Mouse (Mus musculus): Measurements from ENCODE around the gene Tnxb. TPM values are rescaled to one million over a fixed set of nuclear protein-coding genes. Genes with fewer than 3 reads are reported as not detected.

The Tnxb gene
- polyA plus RNA-seq, 1 experiment from 2014 or later: 0.08 TPM

GRCm38 (mm10) chr17:34629796-34630603 is 40.3 kb upstream of the Tnxb start:
- no peak for DNase-seq
- H3K9me3 ChIP-seq (replicated peaks): no peaks in the 10 kb centered on the region
- no peak overlapping the region for H3K9ac ChIP-seq
- no peak overlapping the region for H3K27ac ChIP-seq
- ATAC-seq (ENCODE audit: low read depth): no peak
- H3K36me3 ChIP-seq: peaks cover 6% of the 10 kb centered on the region; the same call in 1 of the 2 replicates
- H3K4me2 ChIP-seq: no peak overlapping the region
- peaks cover 69% of the 10 kb centered on the region for H3K4me1 ChIP-seq (replicated peaks)
- H3K4me3 ChIP-seq (replicated peaks): peak overlapping the region; percentile 30; the same call in 1 of the 2 replicates
- WGBS (ENCODE audit: insufficient replicate concordance): 10% methylated on average over 12 of the region's 12 CpGs
- peaks cover 73% of the 10 kb centered on the region for H3K27me3 ChIP-seq

DNA sequence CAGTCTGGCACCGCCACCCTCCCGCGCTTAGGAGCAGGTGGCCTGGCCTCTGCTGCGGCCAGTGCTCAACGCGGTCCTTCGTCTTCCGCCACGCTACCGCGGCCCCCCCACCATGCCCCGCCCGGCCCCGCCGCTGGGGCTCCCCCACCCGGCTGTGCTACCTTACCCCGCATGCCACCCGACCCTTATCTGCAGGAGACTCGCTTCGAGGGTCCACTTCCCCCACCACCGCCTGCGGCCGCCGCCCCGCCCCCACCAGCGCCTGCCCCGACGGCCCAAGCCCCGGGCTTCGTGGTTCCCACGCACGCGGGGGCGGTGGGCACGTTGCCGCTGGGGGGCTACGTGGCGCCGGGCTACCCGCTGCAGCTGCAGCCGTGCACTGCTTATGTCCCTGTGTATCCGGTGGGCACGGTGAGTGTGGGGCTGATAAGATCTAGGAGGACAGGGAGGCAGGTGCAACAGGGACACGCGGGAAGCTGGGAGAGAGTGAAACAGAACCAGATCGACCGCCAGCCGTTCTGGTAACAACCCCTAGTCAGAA is 39.5 kb upstream of the Tnxb start:
- no peak overlapping the region for H3K27ac ChIP-seq
- no peaks in the 10 kb centered on the region for H3K36me3 ChIP-seq
- ATAC-seq (ENCODE audit: low read depth): no peak
- H3K4me1 ChIP-seq (replicated peaks): peaks cover 62% of the 10 kb centered on the region
- DNase-seq: no peak
- peak overlapping the region; percentile 50 for H3K4me2 ChIP-seq
- 3% methylated on average over 48 of the region's 48 CpGs for WGBS (ENCODE audit: insufficient replicate concordance)
- peaks cover 73% of the 10 kb centered on the region for H3K27me3 ChIP-seq
- peak overlapping the region; percentile 23; the same call in 1 of the 2 replicates for H3K9ac ChIP-seq
- peak overlapping the region; percentile 30 for H3K4me3 ChIP-seq (replicated peaks)
- H3K9me3 ChIP-seq (replicated peaks): no peaks in the 10 kb centered on the region

GRCm38 (mm10) chr17:34631647-34632046 is 38.7 kb upstream of the Tnxb start:
- no peak overlapping the region for H3K27ac ChIP-seq
- 10% methylated on average over 12 of the region's 12 CpGs for WGBS (ENCODE audit: insufficient replicate concordance)
- H3K27me3 ChIP-seq: peaks cover 73% of the 10 kb centered on the region
- H3K4me1 ChIP-seq (replicated peaks): peaks cover 54% of the 10 kb centered on the region
- H3K4me3 ChIP-seq (replicated peaks): peak overlapping the region; percentile 38
- ATAC-seq (ENCODE audit: low read depth) (no peak), DNase-seq (no peak)
- no peak overlapping the region for H3K9ac ChIP-seq
- H3K4me2 ChIP-seq: peak overlapping the region; percentile 58
- no peaks in the 10 kb centered on the region for H3K9me3 ChIP-seq (replicated peaks)
- no peaks in the 10 kb centered on the region for H3K36me3 ChIP-seq

GRCm38 (mm10) chr17:34632261-34632691 is 38.1 kb upstream of the Tnxb start:
- ATAC-seq (ENCODE audit: low read depth) (peak; percentile 41; the same call in 1 of the 2 replicates), DNase-seq (peak; percentile 63)
- Histone ChIP-seq H3K27me3 (peaks cover 73% of the 10 kb centered on the region), H3K27ac (no peak overlapping the region), H3K4me3 (replicated peaks) (peak overlapping the region; percentile 38), H3K9me3 (replicated peaks) (no peaks in the 10 kb centered on the region), H3K4me1 (replicated peaks) (peaks cover 52% of the 10 kb centered on the region), H3K36me3 (no peaks in the 10 kb centered on the region), H3K4me2 (peak overlapping the region; percentile 58), H3K9ac (no peak overlapping the region)
- WGBS (ENCODE audit: insufficient replicate concordance): 1% methylated on average over 26 of the region's 26 CpGs

DNA sequence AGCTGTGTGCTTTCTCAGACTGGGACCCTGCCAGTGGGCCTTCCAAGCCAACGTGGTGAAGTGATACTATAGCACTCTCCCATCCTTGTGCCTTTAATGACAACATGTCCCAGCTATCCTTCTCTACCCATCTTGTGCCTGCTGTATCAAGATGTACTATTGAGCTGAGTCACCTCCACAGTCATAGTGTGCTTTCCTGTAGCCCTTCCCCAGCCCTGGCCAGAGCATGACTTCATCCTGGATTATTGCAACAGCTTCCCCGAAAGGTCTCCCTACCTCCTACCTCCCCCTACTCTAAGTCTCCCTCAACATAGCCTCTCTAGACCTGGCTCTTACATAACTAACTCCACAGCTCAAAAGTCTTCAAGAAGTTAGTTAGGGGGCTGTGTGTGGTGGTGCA is 34.7 kb upstream of the Tnxb start:
- Histone ChIP-seq H3K27ac (no peak overlapping the region), H3K36me3 (no peaks in the 10 kb centered on the region), H3K27me3 (peaks cover 48% of the 10 kb centered on the region), H3K9ac (no peak overlapping the region), H3K4me1 (replicated peaks) (peaks cover 22% of the 10 kb centered on the region), H3K4me3 (replicated peaks) (no peak overlapping the region), H3K9me3 (replicated peaks) (no peaks in the 10 kb centered on the region), H3K4me2 (no peak overlapping the region)
- ATAC-seq (ENCODE audit: low read depth) (no peak), DNase-seq (no peak)
- WGBS (ENCODE audit: insufficient replicate concordance): 36% methylated on average over 2 of the region's 2 CpGs

DNA sequence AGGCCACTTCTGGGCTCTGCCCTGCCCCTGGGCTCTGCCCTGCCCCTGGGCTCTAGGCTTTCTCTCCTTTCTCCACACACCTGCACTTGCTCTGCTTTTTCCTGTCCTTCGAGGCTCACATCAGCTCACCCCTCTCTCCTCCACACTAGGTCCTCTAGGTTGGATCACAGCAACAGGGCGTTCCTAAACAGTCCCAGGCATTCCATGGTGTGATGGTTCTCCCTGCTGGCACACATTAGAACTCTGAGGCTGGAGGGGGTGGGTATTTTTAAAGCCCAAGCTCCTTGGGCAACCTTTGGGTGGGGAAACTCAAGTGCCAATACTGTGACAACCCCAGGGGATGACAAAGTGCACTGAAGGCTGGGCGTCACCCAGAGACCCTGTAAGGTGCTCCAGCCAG is 32.9 kb upstream of the Tnxb start:
- Histone ChIP-seq H3K27me3 (peaks cover 39% of the 10 kb centered on the region), H3K9me3 (replicated peaks) (no peaks in the 10 kb centered on the region), H3K4me3 (replicated peaks) (no peak overlapping the region), H3K27ac (no peak overlapping the region), H3K4me1 (replicated peaks) (peaks cover 4% of the 10 kb centered on the region; the same call in 1 of the 2 replicates), H3K9ac (no peak overlapping the region), H3K4me2 (no peak overlapping the region), H3K36me3 (no peaks in the 10 kb centered on the region)
- DNase-seq (no peak), ATAC-seq (ENCODE audit: low read depth) (no peak)
- WGBS (ENCODE audit: insufficient replicate concordance): 54% methylated on average over 3 of the region's 3 CpGs

GRCm38 (mm10) chr17:34639461-34640255 is 30.7 kb upstream of the Tnxb start:
- Histone ChIP-seq H3K9ac (no peak overlapping the region), H3K4me1 (replicated peaks) (peaks cover under 1% of the 10 kb centered on the region; the same call in 1 of the 2 replicates), H3K4me2 (no peak overlapping the region), H3K36me3 (no peaks in the 10 kb centered on the region), H3K27ac (no peak overlapping the region), H3K4me3 (replicated peaks) (no peak overlapping the region), H3K27me3 (peaks cover 20% of the 10 kb centered on the region), H3K9me3 (replicated peaks) (no peaks in the 10 kb centered on the region)
- DNase-seq: no peak
- no peak for ATAC-seq (ENCODE audit: low read depth)
- WGBS (ENCODE audit: insufficient replicate concordance): 60% methylated on average over 7 of the region's 7 CpGs

- Histone ChIP-seq H3K27ac (no peak overlapping the region), H3K4me2 (no peak overlapping the region), H3K4me3 (replicated peaks) (no peak overlapping the region), H3K4me1 (replicated peaks) (peaks cover 13% of the 10 kb centered on the region), H3K27me3 (peaks cover 19% of the 10 kb centered on the region), H3K9me3 (replicated peaks) (no peaks in the 10 kb centered on the region), H3K36me3 (no peaks in the 10 kb centered on the region), H3K9ac (no peak overlapping the region)
- WGBS (ENCODE audit: insufficient replicate concordance): 31% methylated on average over 11 of the region's 11 CpGs
- no peak for ATAC-seq (ENCODE audit: low read depth)
- no peak for DNase-seq
Observed at GRCm38 (mm10) chr17:34640778-34641601, 29.3 kb upstream of the Tnxb start.

- H3K27ac ChIP-seq: no peak overlapping the region
- no peak overlapping the region for H3K4me3 ChIP-seq (replicated peaks)
- no peak overlapping the region for H3K9ac ChIP-seq
- H3K9me3 ChIP-seq (replicated peaks): no peaks in the 10 kb centered on the region
- DNase-seq (no peak), ATAC-seq (ENCODE audit: low read depth) (no peak)
- no peak overlapping the region for H3K4me2 ChIP-seq
- 58% methylated on average over 3 of the region's 3 CpGs for WGBS (ENCODE audit: insufficient replicate concordance)
- peaks cover 19% of the 10 kb centered on the region for H3K27me3 ChIP-seq
- H3K4me1 ChIP-seq (replicated peaks): peaks cover 21% of the 10 kb centered on the region
- H3K36me3 ChIP-seq: no peaks in the 10 kb centered on the region
Observed at GRCm38 (mm10) chr17:34641945-34642344, 28.4 kb upstream of the Tnxb start.

DNA sequence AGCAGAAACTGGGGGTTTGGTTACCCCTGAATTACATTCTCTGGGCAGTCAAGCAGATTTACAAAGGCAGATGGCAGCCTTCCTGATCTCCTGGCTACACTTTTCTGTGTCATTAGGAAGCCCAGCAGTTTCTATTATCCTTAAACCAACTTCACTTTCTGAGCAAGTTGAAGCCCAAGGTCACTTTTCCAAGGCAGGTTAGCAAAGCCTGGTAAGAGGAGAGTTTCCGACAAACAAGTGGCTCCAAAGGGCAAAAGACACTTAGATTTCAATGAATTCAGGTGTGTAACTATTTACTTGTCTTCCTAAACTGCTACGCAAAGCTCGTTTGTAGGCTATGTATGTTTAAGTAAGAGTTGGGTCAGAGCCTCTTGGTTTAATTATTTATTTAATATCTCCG is 27.0 kb upstream of the Tnxb start:
- H3K9me3 ChIP-seq (replicated peaks): no peaks in the 10 kb centered on the region
- no peak overlapping the region for H3K9ac ChIP-seq
- H3K27me3 ChIP-seq: peaks cover 11% of the 10 kb centered on the region
- H3K27ac ChIP-seq: no peak overlapping the region
- DNase-seq: no peak
- 62% methylated on average over 4 of the region's 4 CpGs for WGBS (ENCODE audit: insufficient replicate concordance)
- no peaks in the 10 kb centered on the region for H3K36me3 ChIP-seq
- no peak overlapping the region for H3K4me3 ChIP-seq (replicated peaks)
- no peak for ATAC-seq (ENCODE audit: low read depth)
- H3K4me1 ChIP-seq (replicated peaks): peaks cover 31% of the 10 kb centered on the region
- no peak overlapping the region for H3K4me2 ChIP-seq

All from liver, embryonic 13.5 days (tissue).